Mouse (Mus musculus) gastrocnemius, adult 2 months (tissue): ENCODE results near the gene Tbca. TPM values are rescaled to one million over a fixed set of nuclear protein-coding genes. Genes with fewer than 3 reads are reported as not detected.

Experiments
- DNase-seq: peaks from one replicate; pipeline ENCODE4 v3.0.0; 2022
- H3K27ac ChIP-seq: fragments of 200-600 bp; 2 replicates; pipeline ENCODE4 v1.8.1; 2022; ENCODE audit warnings: mild to moderate bottlenecking
- H3K4me3 ChIP-seq: fragments of 200-600 bp; 2 replicates; pipeline ENCODE4 v1.8.1; 2022; ENCODE audit warnings: mild to moderate bottlenecking, moderate library complexity
- CTCF ChIP-seq: fragments of 200-600 bp; IDR thresholded peaks from 2 replicates; pipeline ENCODE4 v1.8.1; 2022; ENCODE audit warnings: antibody characterized with exemption, mild to moderate bottlenecking, moderate library complexity
- intact Hi-C: fragments of 180-260 bp; cut with DNase I; formaldehyde crosslinking; loops from one replicate; pipeline ENCODE4 v1.15.1; 2025
- total RNA-seq, 2 experiments: library from RNA; stranded (reverse); gene quantifications; 2 replicates each; pipeline ENCODE4 v1.2.3; 2021

Tbca gene
- total RNA-seq, 2 experiments from 2014 or later = 50.9 to 79.1 TPM

DNA sequence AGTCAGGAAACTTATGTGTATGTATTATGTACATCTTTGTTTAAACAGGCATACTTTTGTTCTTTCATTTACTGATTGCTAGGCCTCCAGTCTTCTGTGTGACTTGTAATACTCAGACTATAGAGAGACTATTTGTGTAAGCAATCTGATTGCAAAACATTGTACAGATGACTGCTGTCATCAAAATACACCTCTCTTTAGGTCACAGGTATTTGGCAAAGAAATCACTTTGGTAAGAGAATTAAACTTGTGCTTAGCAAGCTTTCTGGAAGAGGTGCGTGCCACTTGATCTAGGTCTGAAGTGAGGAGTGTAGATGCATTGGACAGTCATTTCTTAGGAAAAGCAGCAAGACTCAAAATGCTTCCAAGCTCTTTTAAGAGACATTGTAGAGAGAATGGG lies 22.7 kb downstream of the Tbca start:
- TF ChIP-seq CTCF = no peak
- Histone ChIP-seq H3K4me3 (no peak overlapping the region), H3K27ac (no peak overlapping the region)
- intact Hi-C loops = no loop called here
- DNase-seq = no peak

DNA sequence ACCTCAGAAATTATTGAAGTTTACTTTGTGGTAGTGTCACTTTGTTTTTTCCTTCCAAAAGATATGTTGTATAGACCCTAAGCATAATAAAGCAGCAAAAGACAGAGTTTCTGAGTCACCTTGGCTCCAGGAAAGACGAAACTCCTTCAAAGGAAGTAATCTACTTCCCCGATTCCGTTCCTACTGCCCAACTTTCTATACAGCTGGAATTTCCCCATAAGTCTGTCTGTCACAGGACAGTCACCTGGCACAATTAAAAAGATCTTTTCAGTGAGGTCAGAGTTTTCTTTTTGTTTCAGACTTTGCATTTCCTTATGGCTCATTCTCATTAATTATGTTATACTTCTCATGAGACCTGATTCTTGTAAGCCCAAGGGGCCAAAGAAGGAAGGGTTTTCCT lies 25.1 kb downstream of the Tbca start:
- TF ChIP-seq CTCF = no peak
- Histone ChIP-seq H3K4me3 (no peak overlapping the region), H3K27ac (no peak overlapping the region)
- no peak for DNase-seq
- intact Hi-C loops = no loop called here

- no peak for TF ChIP-seq CTCF
- DNase-seq = no peak
- Histone ChIP-seq H3K27ac (no peak overlapping the region), H3K4me3 (no peak overlapping the region)
- intact Hi-C loops = no loop called here
These were observed 31.8 kb downstream of the Tbca start for GRCm38 (mm10) chr13:94820516-94820915.

- no peak for TF ChIP-seq CTCF
- no peak for DNase-seq
- intact Hi-C loops = no loop called here
- no peak overlapping the region for H3K27ac ChIP-seq
- H3K4me3 ChIP-seq = no peak overlapping the region
These were observed 32.2 kb downstream of the Tbca start for GRCm38 (mm10) chr13:94820956-94821355.

- no peak for DNase-seq
- H3K4me3 ChIP-seq = no peak overlapping the region
- no peak overlapping the region for H3K27ac ChIP-seq
- intact Hi-C loops = no loop called here
- TF ChIP-seq CTCF = no peak
These were observed 37.7 kb downstream of the Tbca start for GRCm38 (mm10) chr13:94826389-94826788.

DNA sequence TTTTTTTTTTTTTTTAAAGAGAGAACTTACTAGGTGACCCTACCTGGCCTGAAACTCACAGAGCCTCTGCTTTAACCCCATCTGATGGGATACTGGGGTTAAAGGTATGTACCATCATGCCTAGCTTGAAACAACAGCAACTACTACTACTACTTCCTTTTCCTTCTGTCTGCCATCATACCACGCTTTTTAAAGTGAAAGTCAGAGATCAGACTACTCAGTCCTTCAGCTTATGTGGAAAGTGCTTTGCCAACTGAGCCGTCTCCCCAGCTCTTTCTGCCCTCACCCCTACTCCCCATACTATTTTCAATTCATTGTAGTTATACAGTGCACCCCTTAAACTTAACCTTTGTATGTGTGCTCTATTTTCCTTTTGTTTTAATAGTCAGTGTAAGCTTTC lies 38.3 kb downstream of the Tbca start:
- H3K27ac ChIP-seq = no peak overlapping the region
- no peak overlapping the region for H3K4me3 ChIP-seq
- no peak for TF ChIP-seq CTCF
- intact Hi-C loops = no loop called here
- DNase-seq = no peak

DNA sequence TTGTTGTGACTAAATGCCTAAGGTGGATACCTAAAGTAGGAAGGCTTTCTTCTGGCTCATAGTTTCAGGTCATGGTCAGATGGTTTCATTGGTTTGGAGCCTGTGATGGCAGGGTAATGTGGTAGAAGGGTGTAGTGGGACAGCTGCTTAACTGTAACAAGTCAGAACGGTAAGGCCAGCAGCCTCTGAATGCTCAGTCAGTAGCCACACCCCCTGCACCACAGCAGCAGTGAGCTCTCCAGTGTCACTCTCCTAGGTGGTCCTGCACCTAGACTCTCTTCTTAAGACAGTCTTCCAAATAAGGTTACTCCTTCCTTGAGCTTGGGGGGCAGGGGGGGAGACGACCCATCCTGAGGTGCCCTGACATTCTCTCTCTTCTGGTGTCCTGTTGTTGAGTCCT lies 39.1 kb downstream of the Tbca start:
- H3K27ac ChIP-seq = no peak overlapping the region
- DNase-seq = no peak
- no peak for TF ChIP-seq CTCF
- H3K4me3 ChIP-seq = no peak overlapping the region
- intact Hi-C loops = no loop called here

DNA sequence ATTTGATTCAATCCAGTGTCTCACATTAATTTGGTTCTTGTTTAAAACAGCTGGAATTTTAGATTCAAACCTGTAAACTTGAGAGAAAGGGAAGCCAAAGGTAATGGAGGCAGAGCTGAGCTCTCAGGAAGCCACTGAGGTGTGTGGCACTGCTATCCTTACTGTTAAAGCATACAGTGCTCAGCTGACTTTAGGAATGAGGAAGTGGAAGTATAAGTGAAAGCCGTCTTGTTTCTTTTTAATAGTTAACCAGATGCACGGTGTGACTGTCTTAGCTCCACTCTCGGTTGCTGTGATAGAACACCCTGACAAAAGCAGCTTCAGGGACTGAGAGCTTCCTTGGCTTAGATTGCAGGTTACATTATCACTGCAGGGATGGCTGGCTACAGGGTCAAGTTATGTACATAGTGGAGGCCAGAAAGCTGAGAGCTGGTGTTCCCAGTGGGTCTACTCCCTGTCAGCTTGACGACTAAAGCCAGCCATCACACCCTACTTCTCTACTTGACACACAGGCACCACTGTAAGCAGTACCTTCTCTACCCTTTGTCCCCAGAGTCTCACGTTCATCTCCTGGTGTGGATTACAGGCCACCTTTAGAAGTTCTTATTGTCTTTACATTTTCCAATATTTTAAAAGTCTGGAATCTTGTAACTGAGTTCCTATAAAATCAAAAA lies 49.5 kb downstream of the Tbca start:
- no peak for TF ChIP-seq CTCF
- intact Hi-C loops = loop anchor here (5.0 kb wide), 1 partner anchor 51 kb away; the partner anchor contains the start of gene Tbca
- Histone ChIP-seq H3K4me3 (no peak overlapping the region), H3K27ac (peak overlapping the region; percentile 43; the same call in 1 of the 2 replicates)
- peak; percentile 24 for DNase-seq

DNA sequence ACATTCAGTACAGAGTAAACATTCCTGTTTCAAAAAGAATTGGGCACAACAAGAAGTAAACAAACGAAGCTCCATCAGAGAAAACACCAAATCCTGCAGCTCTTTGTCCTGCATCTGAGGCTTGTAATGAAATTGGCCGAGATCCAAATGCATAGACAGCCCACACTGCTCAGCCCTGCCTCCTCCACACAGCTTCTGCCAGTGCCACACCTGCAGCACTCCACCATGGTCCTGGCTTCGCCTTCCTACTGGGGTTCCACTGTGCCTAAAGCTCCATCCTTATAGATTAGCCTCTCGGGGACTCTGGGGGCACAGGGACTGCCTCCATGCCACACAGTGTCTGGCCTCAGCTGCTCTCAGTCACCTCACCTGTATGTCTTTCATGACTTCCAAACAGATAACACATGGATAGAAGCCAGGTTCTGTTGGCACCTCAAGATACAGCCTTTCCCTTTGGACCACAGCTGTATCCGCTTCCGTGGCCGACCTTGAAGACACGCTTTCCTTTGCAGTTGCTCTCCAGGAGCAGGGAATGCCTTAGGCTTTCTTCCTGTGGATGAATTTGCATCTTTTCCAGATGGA lies 50.1 kb downstream of the Tbca start:
- intact Hi-C loops = loop anchor here (5.0 kb wide), 1 partner anchor 52 kb away; the partner anchor contains the start of gene Tbca

GRCm38 (mm10) chr13:94843236-94843635 lies 54.5 kb downstream of the Tbca start:
- no peak for DNase-seq
- TF ChIP-seq CTCF = no peak
- Histone ChIP-seq H3K4me3 (no peak overlapping the region), H3K27ac (no peak overlapping the region)
- intact Hi-C loops = no loop called here

More for the DNA sequence above, 50.1 kb downstream of the Tbca start:
- no peak for TF ChIP-seq CTCF
- DNase-seq = no peak
- H3K27ac ChIP-seq = peak overlapping the region; percentile 7; the same call in 1 of the 2 replicates
- no peak overlapping the region for H3K4me3 ChIP-seq

GRCm38 (mm10) chr13:94847870-94848269 lies 59.2 kb downstream of the Tbca start:
- DNase-seq = no peak
- no peak for TF ChIP-seq CTCF
- Histone ChIP-seq H3K4me3 (no peak overlapping the region), H3K27ac (no peak overlapping the region)
- intact Hi-C loops = no loop called here

DNA sequence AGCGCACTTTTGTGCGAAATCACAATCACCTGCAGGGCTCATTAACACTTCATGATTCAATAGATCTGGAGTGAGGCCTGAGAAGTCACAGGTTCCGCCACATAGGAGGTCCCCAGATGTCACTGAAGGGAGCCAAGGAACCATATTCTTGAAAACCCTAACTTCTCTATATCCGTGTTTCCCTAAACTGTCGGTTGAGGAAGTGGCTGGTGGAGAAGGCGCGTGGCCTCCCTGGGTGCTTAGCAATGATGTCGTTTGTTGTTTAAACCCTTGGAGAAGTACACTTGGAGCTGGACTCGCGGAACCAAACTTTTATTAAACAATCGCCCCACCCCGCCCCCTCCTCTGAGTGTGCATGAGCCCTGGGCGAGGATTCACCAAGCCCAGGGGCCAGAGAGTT lies 60.6 kb downstream of the Tbca start:
- Histone ChIP-seq H3K4me3 (no peak overlapping the region), H3K27ac (no peak overlapping the region)
- TF ChIP-seq CTCF = no peak
- DNase-seq = no peak
- intact Hi-C loops = no loop called here

DNA sequence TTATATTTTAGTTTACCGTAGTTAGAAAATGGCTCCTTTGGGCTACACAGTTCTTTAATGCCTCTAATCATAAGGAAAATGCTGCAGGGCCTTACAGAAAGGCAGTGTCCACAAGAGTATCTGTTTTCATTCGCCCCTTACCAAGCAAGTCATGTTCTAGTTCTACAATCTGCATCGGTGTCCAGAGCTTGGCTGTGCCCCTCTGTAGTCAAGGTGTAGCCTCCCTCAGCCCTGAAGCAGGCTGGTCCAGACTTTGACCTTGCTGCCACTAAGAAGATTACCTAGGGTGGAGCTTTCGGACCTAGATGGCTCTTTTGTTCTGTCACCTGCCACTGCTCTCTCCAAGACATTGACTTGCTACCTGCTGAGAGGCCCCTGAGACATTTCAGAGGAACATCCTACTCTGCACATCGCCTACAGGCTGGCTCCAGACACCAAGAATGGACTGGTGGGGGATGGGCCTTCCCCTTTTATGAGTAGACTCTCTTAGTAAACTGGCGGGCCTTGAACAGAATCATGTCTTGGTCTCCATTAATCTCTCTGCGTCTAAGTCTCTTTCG lies 69.4 kb downstream of the Tbca start:
- Histone ChIP-seq H3K27ac (no peak overlapping the region), H3K4me3 (no peak overlapping the region)
- intact Hi-C loops = no loop called here
- no peak for DNase-seq
- TF ChIP-seq CTCF = no peak
